Mouse (Mus musculus): ENCODE results near the gene Timm13.

Timm13 gene

GRCm38 (mm10) chr10:80904004-80904693 lies 3.4 kb upstream of the Timm13 start:
- in situ Hi-C loops (cut with MseI, MboI) = no loop called here

- in situ Hi-C loops (cut with MseI, MboI) = no loop called here
Measured at GRCm38 (mm10) chr10:80903282-80903681, 2.5 kb upstream of the Timm13 start.

- in situ Hi-C loops (cut with MseI, MboI) = no loop called here
Measured at GRCm38 (mm10) chr10:80902273-80902940, 1.6 kb upstream of the Timm13 start.

DNA sequence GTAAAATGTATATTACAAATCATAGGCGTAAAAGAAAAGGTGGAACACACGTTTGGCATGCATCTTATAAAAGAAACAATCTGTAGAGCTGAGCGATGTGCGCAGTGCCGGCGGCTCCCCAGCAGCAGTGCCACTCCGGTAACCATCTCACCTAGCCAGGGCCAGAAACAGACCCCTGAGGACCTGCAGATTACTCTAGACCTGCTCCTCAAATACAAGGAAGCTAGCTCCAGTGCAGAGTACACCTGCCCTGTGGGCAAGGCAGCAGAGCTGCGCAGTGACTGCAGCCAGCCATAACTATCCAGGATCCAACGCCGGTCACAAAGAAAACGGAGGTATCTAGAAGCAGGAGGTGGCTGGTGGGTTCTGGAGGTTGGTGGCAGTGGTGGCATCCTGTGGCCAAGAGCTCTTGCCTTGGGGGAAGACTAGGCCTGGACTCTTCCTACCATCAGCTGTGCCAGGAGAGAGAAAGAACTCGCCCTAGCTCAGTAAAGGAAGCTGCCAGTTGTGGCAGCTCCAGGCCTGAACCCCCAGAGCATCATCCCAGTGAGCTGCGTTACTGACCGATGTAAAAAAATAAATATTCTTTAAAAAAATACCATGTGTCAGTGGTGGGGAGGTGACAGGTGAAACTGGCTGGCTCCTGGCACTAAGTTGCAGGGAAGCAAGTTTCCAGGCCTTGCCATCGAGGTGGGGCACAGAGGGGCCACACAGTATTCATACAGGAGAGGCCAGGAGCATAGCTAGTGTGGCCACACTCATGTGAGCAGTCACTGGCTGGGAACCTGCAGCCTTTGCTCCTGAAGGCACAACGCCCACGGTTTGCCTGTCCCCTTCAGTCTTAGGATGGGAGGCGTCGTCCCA lies 872 bp upstream of the Timm13 start:
- in situ Hi-C loops (cut with MseI, MboI) = no loop called here

GRCm38 (mm10) chr10:80899591-80900317 lies 1.0 kb downstream of the Timm13 start:
- in situ Hi-C loops (cut with MseI, MboI) = no loop called here

DNA sequence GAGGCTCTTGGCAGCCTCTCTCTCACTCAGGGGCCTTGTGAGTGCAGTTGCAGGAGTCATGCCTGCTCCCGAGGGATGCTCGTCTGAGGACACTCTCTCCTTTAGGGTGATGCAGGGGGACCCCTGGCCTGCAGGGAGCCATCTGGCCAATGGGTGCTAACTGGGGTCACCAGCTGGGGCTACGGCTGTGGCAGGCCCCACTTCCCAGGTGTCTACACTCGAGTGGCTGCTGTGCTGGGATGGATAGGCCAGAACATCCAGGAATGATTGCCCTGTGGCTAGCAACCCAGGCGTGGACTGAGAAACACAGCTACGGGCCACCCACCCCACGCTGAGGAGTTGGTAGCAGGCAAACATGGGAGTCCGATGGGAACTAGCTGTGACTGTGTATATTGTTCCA lies 1.7 kb downstream of the Timm13 start:
- in situ Hi-C loops (cut with MseI, MboI) = no loop called here

DNA sequence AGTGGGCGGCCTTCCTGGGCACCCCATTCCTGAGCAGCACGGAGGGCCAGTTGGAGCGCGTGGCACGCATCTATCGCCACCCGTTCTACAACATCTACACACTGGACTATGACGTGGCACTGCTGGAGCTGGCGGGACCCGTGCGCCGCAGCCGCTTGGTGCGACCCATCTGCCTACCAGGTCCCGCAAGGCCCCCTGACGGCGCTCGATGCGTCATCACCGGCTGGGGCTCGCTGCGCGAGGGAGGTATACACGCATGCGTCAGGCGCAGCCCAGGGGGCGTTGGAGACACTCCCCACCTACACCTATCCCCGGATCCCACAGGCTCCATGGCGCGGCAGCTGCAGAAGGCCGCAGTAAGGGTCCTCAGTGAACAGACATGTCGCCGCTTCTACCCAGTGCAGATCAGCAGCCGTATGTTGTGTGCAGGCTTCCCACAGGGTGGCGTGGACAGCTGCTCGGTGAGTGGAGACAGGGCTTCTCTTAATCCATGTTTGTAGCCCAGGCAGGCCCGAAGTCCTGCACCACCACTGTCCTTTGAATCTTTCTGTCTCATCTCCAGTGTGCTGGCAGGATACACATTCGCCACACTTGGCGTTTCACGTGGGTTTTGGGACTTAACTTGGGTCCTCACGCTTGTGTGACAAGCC lies 2.8 kb downstream of the Timm13 start:
- in situ Hi-C loops (cut with MseI, MboI) = no loop called here

GRCm38 (mm10) chr10:80896581-80897485 lies 3.9 kb downstream of the Timm13 start:
- in situ Hi-C loops (cut with MseI, MboI) = no loop called here

DNA sequence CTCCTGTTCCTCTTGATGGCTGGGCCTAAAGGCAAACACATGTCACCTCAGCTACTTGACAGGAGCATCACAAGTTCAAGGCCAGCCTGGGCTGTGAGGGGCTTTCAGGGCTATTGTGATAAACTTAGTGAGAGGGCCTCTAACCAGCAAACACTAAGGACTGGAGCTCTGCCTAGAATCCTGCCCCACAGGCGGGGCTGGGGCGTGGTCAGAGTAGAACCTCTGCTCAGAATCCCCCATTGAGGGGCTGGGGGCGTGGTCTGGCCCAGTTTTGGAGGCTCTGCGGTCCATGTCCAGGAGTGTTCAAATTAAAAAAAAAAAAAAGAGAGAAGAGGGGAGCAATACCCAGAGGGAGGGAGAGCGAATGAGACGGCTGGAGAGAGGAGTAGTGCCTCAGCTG lies 5.1 kb downstream of the Timm13 start:
- in situ Hi-C loops (cut with MseI, MboI) = no loop called here

DNA sequence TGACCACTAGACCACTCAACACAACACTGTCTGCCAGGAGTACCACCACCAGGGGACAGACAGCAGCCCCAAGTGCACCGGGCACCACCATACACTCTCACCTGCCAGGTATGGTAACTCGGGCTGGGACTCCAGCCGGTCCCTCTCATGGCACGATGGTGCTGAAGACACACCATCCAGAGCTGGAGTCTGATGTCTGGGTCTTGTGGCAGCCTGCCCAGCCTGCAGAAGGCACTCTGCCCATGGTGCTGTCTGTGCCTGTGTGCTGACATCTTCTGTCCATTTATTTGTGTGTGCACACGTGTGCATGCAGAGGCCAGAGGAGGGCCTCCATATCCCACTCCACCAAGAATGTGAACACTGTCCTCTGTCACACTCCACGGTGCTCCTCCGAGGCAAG lies 5.7 kb downstream of the Timm13 start:
- in situ Hi-C loops (cut with MseI, MboI) = no loop called here

- in situ Hi-C loops (cut with MseI, MboI) = no loop called here
Measured at GRCm38 (mm10) chr10:80887181-80887580, 13.6 kb downstream of the Timm13 start.

GRCm38 (mm10) chr10:80881301-80881700 lies 19.5 kb downstream of the Timm13 start:
- in situ Hi-C loops (cut with MseI, MboI) = loop anchor here in 1 of 2 experiments (5.0 kb wide), 1 partner anchor 59 kb away; no protein-coding TSS in a partner anchor

DNA sequence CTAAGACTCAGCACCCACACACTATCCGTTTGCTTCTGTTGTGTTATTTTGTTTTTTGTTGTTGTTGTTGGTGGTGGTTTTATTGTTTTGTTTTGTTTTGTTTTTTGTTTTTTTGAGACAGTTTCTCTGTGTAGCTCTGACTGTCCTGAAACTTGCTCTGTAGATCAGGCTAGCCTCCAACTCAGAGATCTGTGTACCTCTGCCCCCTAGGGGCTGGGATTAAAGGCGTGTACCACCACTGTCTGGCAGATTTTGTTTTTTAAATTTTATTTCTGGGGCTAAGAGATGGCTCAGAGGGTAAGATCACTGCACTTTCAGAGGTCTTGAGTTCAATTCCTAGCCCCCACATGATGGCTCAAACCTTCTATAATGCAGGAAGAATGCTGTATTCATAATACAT lies 19.9 kb downstream of the Timm13 start:
- in situ Hi-C loops (cut with MseI, MboI) = loop anchor here in 1 of 2 experiments (5.0 kb wide), 1 partner anchor 59 kb away; no protein-coding TSS in a partner anchor

GRCm38 (mm10) chr10:80880131-80880641 lies 20.6 kb downstream of the Timm13 start:
- in situ Hi-C loops (cut with MseI, MboI) = loop anchor here in 1 of 2 experiments (5.0 kb wide), 1 partner anchor 58 kb away; no protein-coding TSS in a partner anchor

DNA sequence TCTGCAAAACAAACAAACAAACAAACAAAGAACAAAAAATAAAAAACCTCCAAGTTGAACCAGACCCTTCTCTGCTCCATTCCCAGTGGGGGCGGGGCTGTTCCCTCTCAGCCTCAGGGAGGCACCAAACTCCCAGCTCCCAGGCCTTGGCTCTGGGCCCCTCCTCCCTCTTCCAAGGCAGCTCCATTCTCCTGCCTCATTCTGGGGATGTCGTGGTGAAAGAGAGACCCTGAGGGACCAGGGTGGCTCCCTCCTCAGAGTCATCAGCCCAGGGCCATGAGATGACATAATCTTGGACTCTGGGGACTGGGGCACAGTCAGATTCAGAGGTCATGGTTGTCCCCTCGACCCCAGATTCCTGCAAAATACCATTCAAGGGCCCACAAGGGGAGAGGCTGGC lies 24.2 kb downstream of the Timm13 start:
- in situ Hi-C loops (cut with MseI, MboI) = loop anchor here (5.0 to 10.0 kb wide), 2 partner anchors 49 to 132 kb away; partner anchors contain the start of genes Ap3d1 (in 1 of the 2) and Oaz1 (in 1 of the 2)

- in situ Hi-C loops (cut with MseI, MboI) = loop anchor here (5.0 to 10.0 kb wide), 2 partner anchors 49 to 131 kb away; partner anchors contain the start of genes Ap3d1 (in 1 of the 2) and Oaz1 (in 1 of the 2)
Measured at GRCm38 (mm10) chr10:80876028-80876427, 24.7 kb downstream of the Timm13 start.

- in situ Hi-C loops (cut with MseI, MboI) = loop anchor here in 1 of 2 experiments (10.0 kb wide), 1 partner anchor 129 kb away; the partner anchor contains the start of gene Ap3d1
Measured at GRCm38 (mm10) chr10:80874035-80874434, 26.7 kb downstream of the Timm13 start.

GRCm38 (mm10) chr10:80871581-80871980 lies 29.2 kb downstream of the Timm13 start, which contains the start of gene Tmprss9:
Gene Tmprss9, plus strand, starts transcription at chr10:80871848.
- in situ Hi-C loops (cut with MseI, MboI) = loop anchor here in 1 of 2 experiments (10.0 kb wide), 1 partner anchor 127 kb away; the partner anchor contains the start of gene Ap3d1

GRCm38 (mm10) chr10:80870993-80871392 lies 29.8 kb downstream of the Timm13 start:
- in situ Hi-C loops (cut with MseI, MboI) = loop anchor here in 1 of 2 experiments (10.0 kb wide), 1 partner anchor 126 kb away; the partner anchor contains the start of gene Ap3d1

All from mouse trophoblast stem cell (cell line).